Mouse (Mus musculus) heart, adult 18-20 months (tissue): ENCODE results near the gene Dctn3. TPM values are rescaled to one million over a fixed set of nuclear protein-coding genes. Genes with fewer than 3 reads are reported as not detected.
"Not testable (repeated sequence)": the region's sequence is repeated elsewhere in the genome, so short reads cannot be mapped to it uniquely, and the experiment has no call there.

Experiments used
- DNase-seq, 2 experiments: peaks; one replicate each; pipeline ENCODE4 v3.0.0; 2021 to 2022; ENCODE audit warnings: mixed read lengths in 1 of 2
- total RNA-seq, 2 experiments: library from RNA; stranded (reverse); gene quantifications; 2 replicates each; pipeline ENCODE4 v1.2.3; 2021

Dctn3 gene
- total RNA-seq, 2 experiments from 2014 or later: 70.4 to 79.1 TPM

- peak; percentile 63 to 72 for DNase-seq
Measured at GRCm38 (mm10) chr4:41698421-41699016, 24.5 kb downstream of the Dctn3 start.

- peak; percentile 85 to 91 for DNase-seq
Measured at GRCm38 (mm10) chr4:41696930-41697841, 25.8 kb downstream of the Dctn3 start, which contains the start of gene Cntfr. Gene Cntfr, minus strand, starts transcription at chr4:41697089.

- not testable (repeated sequence) for DNase-seq
Measured at GRCm38 (mm10) chr4:41696452-41696851, 26.5 kb downstream of the Dctn3 start.

- not testable (repeated sequence) for DNase-seq
Measured at GRCm38 (mm10) chr4:41695800-41696199, 27.2 kb downstream of the Dctn3 start.

- DNase-seq: not testable (repeated sequence)
Measured at GRCm38 (mm10) chr4:41693511-41693910, 29.5 kb downstream of the Dctn3 start.

GRCm38 (mm10) chr4:41690014-41690413 is 33.0 kb downstream of the Dctn3 start:
- DNase-seq: not testable (repeated sequence)

- DNase-seq: not testable (repeated sequence)
Measured at GRCm38 (mm10) chr4:41688562-41688961, 34.4 kb downstream of the Dctn3 start.

GRCm38 (mm10) chr4:41685882-41686492 is 37.0 kb downstream of the Dctn3 start:
- DNase-seq: not testable (repeated sequence)

GRCm38 (mm10) chr4:41684931-41685453 is 38.0 kb downstream of the Dctn3 start:
- not testable (repeated sequence) for DNase-seq

- DNase-seq: not testable (repeated sequence)
Measured at GRCm38 (mm10) chr4:41684131-41684930, 38.6 kb downstream of the Dctn3 start.

GRCm38 (mm10) chr4:41683303-41683702 is 39.7 kb downstream of the Dctn3 start:
- DNase-seq: not testable (repeated sequence)

- DNase-seq: no peak
Measured at GRCm38 (mm10) chr4:41682789-41683188, 40.2 kb downstream of the Dctn3 start.

- no peak for DNase-seq
Measured at GRCm38 (mm10) chr4:41681947-41682346, 41.0 kb downstream of the Dctn3 start.

GRCm38 (mm10) chr4:41681176-41681575 is 41.8 kb downstream of the Dctn3 start:
- no peak for DNase-seq

- DNase-seq: no peak
Measured at GRCm38 (mm10) chr4:41679291-41679690, 43.7 kb downstream of the Dctn3 start.

- no peak for DNase-seq
Measured at GRCm38 (mm10) chr4:41678863-41679262, 44.1 kb downstream of the Dctn3 start.

- no peak for DNase-seq
Measured at GRCm38 (mm10) chr4:41677006-41677629, 45.9 kb downstream of the Dctn3 start.

- DNase-seq: no peak
Measured at GRCm38 (mm10) chr4:41676248-41677005, 46.5 kb downstream of the Dctn3 start.

GRCm38 (mm10) chr4:41673186-41673585 is 49.8 kb downstream of the Dctn3 start:
- DNase-seq: no peak

- no peak for DNase-seq
Measured at GRCm38 (mm10) chr4:41672522-41672963, 50.4 kb downstream of the Dctn3 start.
